Mouse (Mus musculus) central nervous system, embryonic 14 days (tissue): Measurements from ENCODE around the gene Rabac1. TPM values are rescaled to one million over a fixed set of nuclear protein-coding genes. Genes with fewer than 3 reads are reported as not detected.

ENCODE experiments used
- polyA plus RNA-seq: library from polyadenylated mRNA; depleted of rRNA; stranded (reverse); fragments of >200 nt; gene quantifications from 2 replicates; pipeline ENCODE4 v1.2.3, GENCODE M21; 2012; rRNA removed

Rabac1 gene
- polyA plus RNA-seq = 197 and 219 TPM in 2 replicates

GRCm38 (mm10) chr7:24971972-24972893, at the start of gene Rabac1:
TSS of gene Rabac1 (minus strand) at chr7:24972754.

GRCm38 (mm10) chr7:25005421-25006065, 33.0 kb upstream of the Rabac1 start, which contains the start of gene Atp1a3:
TSS of gene Atp1a3 (minus strand) at chr7:25005958.

GRCm38 (mm10) chr7:24944257-24944950, 28.1 kb downstream of the Rabac1 start, which contains the start of gene Gm4881:
TSS of gene Gm4881 (minus strand) at chr7:24944494.

Other genes with a start within 250 kb of the Rabac1 start
- not detected in 2 replicates for gene Gm4763, start 245.8 kb downstream of the Rabac1 start, polyA plus RNA-seq
- gene Cd177, start 212.4 kb downstream of the Rabac1 start, polyA plus RNA-seq = 0.20 and 0.22 TPM in 2 replicates
- gene Ceacam10, start 195.5 kb downstream of the Rabac1 start, polyA plus RNA-seq = 0.14 and 0.45 TPM in 2 replicates
- gene Gm9844, start 110.5 kb downstream of the Rabac1 start, polyA plus RNA-seq = 33.7 and 39.2 TPM in 2 replicates
- gene Lypd4, start 102.8 kb downstream of the Rabac1 start, polyA plus RNA-seq = 0.05 TPM in 1 of 2 replicates, not detected in the other
- 0.08 and 0.16 TPM in 2 replicates for gene Dmrtc2, start 102.7 kb downstream of the Rabac1 start, polyA plus RNA-seq
- 801 and 813 TPM in 2 replicates for gene Rps19, start 88.4 kb downstream of the Rabac1 start, polyA plus RNA-seq
- gene Cd79a, start 75.4 kb downstream of the Rabac1 start, polyA plus RNA-seq = 0.44 and 0.59 TPM in 2 replicates
- gene Arhgef1, start 69.8 kb downstream of the Rabac1 start, polyA plus RNA-seq = 188 and 209 TPM in 2 replicates
- gene Gm4881, start 28.3 kb downstream of the Rabac1 start, polyA plus RNA-seq = 5.2 and 8.5 TPM in 2 replicates
- gene Atp1a3, start 33.2 kb upstream of the Rabac1 start, polyA plus RNA-seq = 185 and 206 TPM in 2 replicates
- gene Grik5, start 99.6 kb upstream of the Rabac1 start, polyA plus RNA-seq = 120 and 130 TPM in 2 replicates
- gene Zfp574, start 99.8 kb upstream of the Rabac1 start, polyA plus RNA-seq = 36.7 and 37.7 TPM in 2 replicates
- gene Pou2f2, start 207.0 kb upstream of the Rabac1 start, polyA plus RNA-seq = 37.3 and 37.7 TPM in 2 replicates
- 14.1 and 16.0 TPM in 2 replicates for gene Dedd2, start 247.9 kb upstream of the Rabac1 start, polyA plus RNA-seq
- 8.8 and 9.1 TPM in 2 replicates for gene Zfp526, start 248.7 kb upstream of the Rabac1 start, polyA plus RNA-seq